Mouse (Mus musculus): ENCODE data around the gene Pi4ka.

- TF ChIP-seq CTCF (IDR thresholded peaks at IDR 0.05; ENCODE audit: borderline replicate concordance, insufficient read depth, low read depth, low read length) (no peak), POLR2A (IDR thresholded peaks at IDR 0.05; ENCODE audit: borderline replicate concordance, insufficient read depth, low read length) (no peak)
Measured at GRCm38 (mm10) chr16:17257359-17257821, 148.7 kb downstream of the Pi4ka start.

All from cerebellum, adult 2 months (tissue).